Mouse (Mus musculus) limb, embryonic 12.5 days (tissue): ENCODE results near the gene Adad2. TPM values are rescaled to one million over a fixed set of nuclear protein-coding genes. Genes with fewer than 3 reads are reported as not detected.

Experiments
- ATAC-seq: fragments of 200-750 bp; cut with Nextera tagmentation; 2 replicates; pipeline ENCODE4 v1.8.0; 2017; ENCODE audit warnings: low read depth, moderate TSS enrichment; ENCODE audit not compliant: insufficient number of reproducible peaks, insufficient read depth, low FRiP score, low TSS enrichment
- H3K27ac ChIP-seq: fragments of 300-500 bp; sonication (generic); 2 replicates; pipeline ENCODE4 v1.5.1; 2016; ENCODE audit warnings: mild to moderate bottlenecking, moderate library complexity
- H3K27me3 ChIP-seq: fragments of 300-500 bp; sonication (generic); 2 replicates; pipeline ENCODE4 v1.6.1; 2016; ENCODE audit warnings: mild to moderate bottlenecking, moderate library complexity
- H3K36me3 ChIP-seq: fragments of 300-500 bp; sonication (generic); 2 replicates; pipeline ENCODE4 v1.6.1; 2016; ENCODE audit warnings: mild to moderate bottlenecking, moderate library complexity
- H3K4me1 ChIP-seq: fragments of 300-500 bp; sonication (generic); replicated peaks from 2 replicates; pipeline ENCODE4 v1.6.1; 2016
- H3K4me2 ChIP-seq: fragments of 300-500 bp; sonication (generic); 2 replicates; pipeline ENCODE4 v1.6.1; 2016; ENCODE audit warnings: mild to moderate bottlenecking, moderate library complexity
- H3K4me3 ChIP-seq: fragments of 300-500 bp; sonication (generic); replicated peaks from 2 replicates; pipeline ENCODE4 v1.5.1; 2016; ENCODE audit warnings: mild to moderate bottlenecking
- H3K9ac ChIP-seq: fragments of 300-500 bp; sonication (generic); replicated peaks from 2 replicates; pipeline ENCODE4 v1.6.1; 2016; ENCODE audit warnings: mild to moderate bottlenecking, moderate library complexity
- H3K9me3 ChIP-seq: fragments of 300-500 bp; sonication (generic); 2 replicates; pipeline ENCODE4 v1.6.1; 2016; ENCODE audit warnings: mild to moderate bottlenecking, moderate library complexity
- WGBS: fragments of 180-500 bp; shearing (Covaris S2); methylation state at CpG from one replicate; pipeline ENCODE4 v1.1.7; 2016; 5-methylcytosine and 5-hydroxymethylcytosine counted together
- polyA plus RNA-seq: library from polyadenylated mRNA; unstranded; fragments of >200 nt; fragmentation: Nextera tagmentation; extraction: Ambion mirVana; gene quantifications from 2 replicates; pipeline ENCODE4 v1.2.1, GENCODE M21; 2016

Gene Adad2
- polyA plus RNA-seq, 1 experiment from 2014 or later = 0.41 TPM

- H3K4me1 ChIP-seq = no peaks in the 10 kb centered on the region
- no peak overlapping the region for H3K9ac ChIP-seq
- no peak overlapping the region for H3K4me2 ChIP-seq
- WGBS = 90% methylated on average over 4 of the region's 4 CpGs
- H3K27ac ChIP-seq = no peak overlapping the region
- no peak for ATAC-seq
- 0 out of 2 replicates have a peak, but pooled peaks cover 7% of the 10 kb centered on the region for H3K27me3 ChIP-seq
- H3K4me3 ChIP-seq = no peak overlapping the region
- no peaks in the 10 kb centered on the region for H3K36me3 ChIP-seq
- H3K9me3 ChIP-seq = no peaks in the 10 kb centered on the region
Measured at GRCm38 (mm10) chr8:119616811-119617210, 4.3 kb downstream of the Adad2 start.

- H3K4me3 ChIP-seq = no peak overlapping the region
- no peak overlapping the region for H3K27ac ChIP-seq
- no peaks in the 10 kb centered on the region for H3K36me3 ChIP-seq
- no peak for ATAC-seq
- no peaks in the 10 kb centered on the region for H3K4me1 ChIP-seq
- no peaks in the 10 kb centered on the region for H3K9me3 ChIP-seq
- H3K27me3 ChIP-seq = 0 out of 2 replicates have a peak, but pooled peaks cover 7% of the 10 kb centered on the region
- no peak overlapping the region for H3K9ac ChIP-seq
- H3K4me2 ChIP-seq = no peak overlapping the region
- WGBS = 86% methylated on average over 5 of the region's 5 CpGs
Measured at GRCm38 (mm10) chr8:119617586-119617985, 5.0 kb downstream of the Adad2 start.

- no peak for ATAC-seq
- WGBS = 74% methylated on average over 5 of the region's 5 CpGs
- Histone ChIP-seq H3K9me3 (no peaks in the 10 kb centered on the region), H3K4me1 (no peaks in the 10 kb centered on the region), H3K9ac (no peak overlapping the region), H3K27me3 (0 out of 2 replicates have a peak, but pooled peaks cover 6% of the 10 kb centered on the region), H3K27ac (no peak overlapping the region), H3K36me3 (no peaks in the 10 kb centered on the region), H3K4me2 (no peak overlapping the region), H3K4me3 (no peak overlapping the region)
Measured at GRCm38 (mm10) chr8:119618887-119619286, 6.3 kb downstream of the Adad2 start.

GRCm38 (mm10) chr8:119620116-119620840 lies 7.7 kb downstream of the Adad2 start:
- no peak for ATAC-seq
- 76% methylated on average over 6 of the region's 6 CpGs for WGBS

GRCm38 (mm10) chr8:119620848-119621465 lies 8.4 kb downstream of the Adad2 start:
- Histone ChIP-seq H3K4me2 (no peak overlapping the region), H3K4me1 (no peaks in the 10 kb centered on the region), H3K36me3 (no peaks in the 10 kb centered on the region), H3K27me3 (no peaks in the 10 kb centered on the region), H3K4me3 (no peak overlapping the region), H3K9ac (no peak overlapping the region), H3K27ac (no peak overlapping the region), H3K9me3 (no peaks in the 10 kb centered on the region)
- no peak for ATAC-seq
- WGBS = 85% methylated on average over 14 of the region's 14 CpGs

More at GRCm38 (mm10) chr8:119620116-119620840, 7.7 kb downstream of the Adad2 start:
- Histone ChIP-seq H3K4me2 (no peak overlapping the region), H3K9me3 (no peaks in the 10 kb centered on the region), H3K36me3 (no peaks in the 10 kb centered on the region), H3K4me3 (no peak overlapping the region), H3K4me1 (no peaks in the 10 kb centered on the region), H3K27ac (no peak overlapping the region), H3K27me3 (no peaks in the 10 kb centered on the region), H3K9ac (no peak overlapping the region)

GRCm38 (mm10) chr8:119622555-119622954 lies 10.0 kb downstream of the Adad2 start:
- ATAC-seq = no peak
- H3K36me3 ChIP-seq = no peaks in the 10 kb centered on the region
- H3K4me2 ChIP-seq = no peak overlapping the region
- H3K9ac ChIP-seq = no peak overlapping the region
- peaks cover 1% of the 10 kb centered on the region for H3K4me1 ChIP-seq
- H3K4me3 ChIP-seq = no peak overlapping the region
- H3K27me3 ChIP-seq = no peaks in the 10 kb centered on the region
- H3K27ac ChIP-seq = no peak overlapping the region
- WGBS = 34% methylated on average over 4 of the region's 4 CpGs
- no peaks in the 10 kb centered on the region for H3K9me3 ChIP-seq

GRCm38 (mm10) chr8:119623061-119623460 lies 10.5 kb downstream of the Adad2 start:
- 89% methylated on average over 8 of the region's 8 CpGs for WGBS
- no peaks in the 10 kb centered on the region for H3K27me3 ChIP-seq
- H3K36me3 ChIP-seq = no peaks in the 10 kb centered on the region
- H3K27ac ChIP-seq = no peak overlapping the region
- no peak overlapping the region for H3K4me2 ChIP-seq
- H3K9ac ChIP-seq = no peak overlapping the region
- H3K4me3 ChIP-seq = no peak overlapping the region
- H3K4me1 ChIP-seq = peaks cover 6% of the 10 kb centered on the region
- no peaks in the 10 kb centered on the region for H3K9me3 ChIP-seq
- no peak for ATAC-seq

- Histone ChIP-seq H3K4me3 (no peak overlapping the region), H3K27ac (no peak overlapping the region), H3K36me3 (no peaks in the 10 kb centered on the region), H3K9me3 (no peaks in the 10 kb centered on the region), H3K4me1 (peaks cover 8% of the 10 kb centered on the region), H3K9ac (no peak overlapping the region), H3K27me3 (no peaks in the 10 kb centered on the region), H3K4me2 (no peak overlapping the region)
- WGBS = 76% methylated on average over 1 of the region's 1 CpGs
- no peak for ATAC-seq
Measured at GRCm38 (mm10) chr8:119623744-119624143, 11.2 kb downstream of the Adad2 start.

- WGBS = 92% methylated on average over 7 of the region's 7 CpGs
Measured at GRCm38 (mm10) chr8:119624916-119625315, 12.4 kb downstream of the Adad2 start.

GRCm38 (mm10) chr8:119625788-119626187 lies 13.2 kb downstream of the Adad2 start:
- ATAC-seq = no peak
- WGBS = 83% methylated on average over 22 of the region's 22 CpGs

More at GRCm38 (mm10) chr8:119624916-119625315, 12.4 kb downstream of the Adad2 start:
- no peaks in the 10 kb centered on the region for H3K9me3 ChIP-seq
- no peak overlapping the region for H3K27ac ChIP-seq
- H3K27me3 ChIP-seq = no peaks in the 10 kb centered on the region
- ATAC-seq = no peak
- no peaks in the 10 kb centered on the region for H3K36me3 ChIP-seq
- no peak overlapping the region for H3K9ac ChIP-seq
- no peak overlapping the region for H3K4me2 ChIP-seq
- peaks cover 8% of the 10 kb centered on the region for H3K4me1 ChIP-seq
- no peak overlapping the region for H3K4me3 ChIP-seq

GRCm38 (mm10) chr8:119627199-119627598 lies 14.7 kb downstream of the Adad2 start:
- ATAC-seq = no peak
- Histone ChIP-seq H3K4me1 (peaks cover 8% of the 10 kb centered on the region), H3K9ac (no peak overlapping the region), H3K4me2 (no peak overlapping the region), H3K4me3 (no peak overlapping the region), H3K9me3 (no peaks in the 10 kb centered on the region), H3K27ac (no peak overlapping the region), H3K27me3 (peaks cover 4% of the 10 kb centered on the region; the same call in 1 of the 2 replicates), H3K36me3 (no peaks in the 10 kb centered on the region)
- WGBS = 87% methylated on average over 7 of the region's 7 CpGs

More at GRCm38 (mm10) chr8:119625788-119626187, 13.2 kb downstream of the Adad2 start:
- Histone ChIP-seq H3K27ac (no peak overlapping the region), H3K36me3 (no peaks in the 10 kb centered on the region), H3K9me3 (no peaks in the 10 kb centered on the region), H3K4me1 (peaks cover 8% of the 10 kb centered on the region), H3K9ac (no peak overlapping the region), H3K27me3 (no peaks in the 10 kb centered on the region), H3K4me2 (no peak overlapping the region), H3K4me3 (no peak overlapping the region)
